Mouse (Mus musculus) testis, adult 2 months (tissue): Measurements from ENCODE around the gene Dnajc22. TPM values are rescaled to one million over a fixed set of nuclear protein-coding genes. Genes with fewer than 3 reads are reported as not detected.

Experiments used
- H3K27ac ChIP-seq: fragments of 200-500 bp; 2 replicates; pipeline ENCODE4 v1.5.1; 2012; ENCODE audit warnings: low read depth, low read length; ENCODE audit not compliant: control insufficient read depth, insufficient read depth
- H3K27me3 ChIP-seq: fragments of 200-500 bp; 2 replicates; pipeline ENCODE4 v1.6.1; 2012; ENCODE audit warnings: mild to moderate bottlenecking, low read length, moderate library complexity; ENCODE audit not compliant: control insufficient read depth, insufficient read depth
- H3K36me3 ChIP-seq: fragments of 200-500 bp; 2 replicates; pipeline ENCODE4 v1.6.1; 2012; ENCODE audit warnings: mild to moderate bottlenecking, low read length; ENCODE audit not compliant: control insufficient read depth, insufficient read depth
- H3K4me1 ChIP-seq: fragments of 200-500 bp; 2 replicates; pipeline ENCODE4 v1.6.1; 2012; ENCODE audit warnings: low read length; ENCODE audit not compliant: control insufficient read depth, insufficient read depth
- H3K4me3 ChIP-seq: fragments of 200-500 bp; 2 replicates; pipeline ENCODE4 v1.5.1; 2012; ENCODE audit warnings: low read depth, mild to moderate bottlenecking, low read length, moderate library complexity, mixed read lengths; ENCODE audit not compliant: control insufficient read depth
- CTCF ChIP-seq: fragments of 200-500 bp; IDR thresholded peaks from 2 replicates; pipeline ENCODE4 v1.5.1; 2012; ENCODE audit warnings: low read depth, mild to moderate bottlenecking, inconsistent platforms, low read length, moderate library complexity; ENCODE audit not compliant: control insufficient read depth, insufficient read depth, insufficient replicate concordance
- POLR2A ChIP-seq: fragments of 200-500 bp; IDR thresholded peaks from 2 replicates; pipeline ENCODE4 v1.6.1; 2012; ENCODE audit warnings: low read depth, mild to moderate bottlenecking, inconsistent platforms, low read length, moderate library complexity; ENCODE audit not compliant: control insufficient read depth
- polyA plus RNA-seq: library from polyadenylated mRNA; depleted of rRNA; stranded (reverse); fragments of >200 nt; gene quantifications from 2 replicates; pipeline ENCODE4 v1.2.3, GENCODE M21; 2012

Dnajc22 gene
- polyA plus RNA-seq, 1 experiment: 4.1 TPM

DNA sequence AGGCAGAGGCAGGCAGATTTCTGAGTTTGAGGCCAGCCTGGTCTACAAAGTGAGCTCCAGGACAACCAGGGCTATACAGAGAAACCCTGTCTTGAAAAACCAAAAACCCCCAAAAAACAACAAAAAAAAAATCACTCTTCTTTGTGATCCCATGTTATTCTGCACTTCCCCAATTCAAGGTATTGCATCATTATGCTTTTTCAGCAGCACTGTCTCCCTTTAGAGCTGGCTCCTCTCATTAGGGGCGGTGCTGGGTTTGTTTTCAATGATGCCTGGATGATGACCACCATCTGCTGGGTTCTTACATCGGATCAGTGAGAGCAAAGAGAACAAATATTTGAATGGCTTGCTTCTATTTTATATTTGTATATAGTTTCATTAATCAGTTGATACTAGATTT is 29.7 kb downstream of the Dnajc22 start:
- no peak overlapping the region for H3K4me3 ChIP-seq
- no peak for TF ChIP-seq CTCF
- TF ChIP-seq POLR2A: no peak
- no peaks in the 10 kb centered on the region for H3K4me1 ChIP-seq
- no peaks in the 10 kb centered on the region for H3K27me3 ChIP-seq
- H3K27ac ChIP-seq: no peak overlapping the region
- no peaks in the 10 kb centered on the region for H3K36me3 ChIP-seq

DNA sequence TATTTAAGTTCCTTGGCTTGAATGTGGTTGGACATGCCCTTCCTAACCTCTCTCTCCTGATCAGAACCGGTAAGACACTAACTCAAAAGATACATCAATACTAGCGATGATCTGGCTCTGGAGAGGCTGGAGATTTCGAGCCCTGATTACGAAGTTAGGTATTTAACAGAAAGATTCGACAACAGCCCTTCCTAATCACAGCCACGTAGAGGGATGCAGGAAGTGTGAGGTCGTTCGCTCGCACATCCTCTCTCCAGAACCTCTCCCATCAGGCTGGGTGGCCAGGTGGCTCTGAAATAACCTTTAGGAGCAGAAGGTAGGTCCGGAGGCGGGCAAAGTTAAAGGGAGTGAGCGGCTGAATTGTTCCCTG is 32.7 kb downstream of the Dnajc22 start, which contains the start of gene Spats2:
Gene Spats2, plus strand, starts transcription at position 206 of the 370 bp plus-strand sequence.
- H3K4me3 ChIP-seq: peak within 1 kb of the TSS; percentile 93
- H3K27ac ChIP-seq: peak within 1 kb of the TSS; percentile 89
- no peaks in the 10 kb centered on the region; the same call in none of the 2 replicates for H3K4me1 ChIP-seq
- no peak for TF ChIP-seq POLR2A
- no peak for TF ChIP-seq CTCF
- no peaks in the 10 kb centered on the region; the same call in 1 of the 2 replicates for H3K36me3 ChIP-seq
- H3K27me3 ChIP-seq: no peaks in the 10 kb centered on the region

DNA sequence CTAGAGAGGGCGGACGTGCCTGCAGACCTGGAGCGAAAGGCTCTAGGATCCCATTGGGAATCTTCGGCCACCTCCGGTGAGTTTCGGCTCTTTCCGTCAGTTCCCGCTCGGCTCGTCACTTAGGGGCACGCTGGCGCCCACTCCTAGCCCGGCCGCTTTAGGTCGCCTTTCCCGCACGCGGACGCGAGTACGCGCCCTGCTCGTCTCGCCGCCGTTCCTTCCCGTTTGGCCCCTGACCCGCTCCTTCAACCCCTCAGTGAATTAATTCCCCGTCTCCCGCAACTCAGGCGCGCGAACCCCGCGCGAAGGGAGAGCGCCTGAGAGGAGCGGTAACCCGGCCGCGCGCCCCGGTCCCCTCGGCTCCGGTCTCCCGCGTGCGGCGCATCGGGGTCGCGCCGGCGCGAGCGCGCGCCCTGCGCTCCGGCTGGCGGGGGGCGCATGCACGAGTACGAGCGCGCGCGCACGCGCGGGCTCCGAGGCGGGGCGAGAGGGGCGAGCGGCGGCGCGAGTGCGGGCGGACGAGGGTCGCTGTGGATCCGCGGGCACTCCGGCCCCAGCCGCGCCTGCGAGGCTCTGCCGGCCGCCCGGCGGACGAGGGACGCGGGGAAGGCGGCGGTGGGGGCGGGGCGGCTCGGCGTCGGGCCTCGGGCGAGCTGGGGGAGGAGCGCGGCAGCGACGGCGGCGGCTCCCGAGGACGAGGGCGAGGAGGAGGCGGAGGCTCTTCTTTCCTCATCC is 33.3 kb downstream of the Dnajc22 start:
- H3K4me3 ChIP-seq: peak overlapping the region; percentile 93
- TF ChIP-seq CTCF (no peak), POLR2A (peak; percentile 33)
- H3K27ac ChIP-seq: peak overlapping the region; percentile 89
- no peaks in the 10 kb centered on the region; the same call in 1 of the 2 replicates for H3K36me3 ChIP-seq
- no peaks in the 10 kb centered on the region; the same call in none of the 2 replicates for H3K4me1 ChIP-seq
- H3K27me3 ChIP-seq: no peaks in the 10 kb centered on the region

DNA sequence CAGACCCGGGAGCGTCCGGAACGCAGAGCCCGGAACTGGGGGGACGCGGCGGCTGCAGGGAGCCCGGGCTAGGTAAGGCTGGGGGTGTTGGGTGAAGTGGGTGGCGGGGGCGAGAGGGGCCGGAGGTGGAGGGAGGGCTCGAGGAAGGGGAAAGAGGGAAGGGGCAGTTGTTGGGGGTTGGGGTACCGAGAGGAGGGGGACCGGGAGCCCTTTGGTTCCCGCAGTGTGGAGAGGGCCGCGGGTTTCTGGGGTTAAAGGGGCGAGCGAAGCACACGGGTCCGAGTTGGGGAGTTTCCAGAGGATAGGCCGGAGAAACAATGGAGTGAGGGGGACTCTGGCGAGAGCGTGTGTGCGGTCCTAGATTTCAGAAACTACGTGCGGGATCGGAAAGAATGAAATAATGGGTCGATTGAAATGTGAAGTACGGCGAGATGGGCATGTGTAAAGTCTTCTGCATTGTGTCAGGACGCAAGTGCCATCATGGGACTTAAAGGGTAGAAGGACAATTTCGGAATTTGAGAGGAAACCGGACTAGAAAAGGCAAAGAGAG is 33.9 kb downstream of the Dnajc22 start:
- Histone ChIP-seq H3K36me3 (no peaks in the 10 kb centered on the region; the same call in 1 of the 2 replicates), H3K27me3 (no peaks in the 10 kb centered on the region), H3K27ac (peak overlapping the region; percentile 89), H3K4me3 (peak overlapping the region; percentile 93), H3K4me1 (no peaks in the 10 kb centered on the region; the same call in none of the 2 replicates)
- no peak for TF ChIP-seq POLR2A
- no peak for TF ChIP-seq CTCF

DNA sequence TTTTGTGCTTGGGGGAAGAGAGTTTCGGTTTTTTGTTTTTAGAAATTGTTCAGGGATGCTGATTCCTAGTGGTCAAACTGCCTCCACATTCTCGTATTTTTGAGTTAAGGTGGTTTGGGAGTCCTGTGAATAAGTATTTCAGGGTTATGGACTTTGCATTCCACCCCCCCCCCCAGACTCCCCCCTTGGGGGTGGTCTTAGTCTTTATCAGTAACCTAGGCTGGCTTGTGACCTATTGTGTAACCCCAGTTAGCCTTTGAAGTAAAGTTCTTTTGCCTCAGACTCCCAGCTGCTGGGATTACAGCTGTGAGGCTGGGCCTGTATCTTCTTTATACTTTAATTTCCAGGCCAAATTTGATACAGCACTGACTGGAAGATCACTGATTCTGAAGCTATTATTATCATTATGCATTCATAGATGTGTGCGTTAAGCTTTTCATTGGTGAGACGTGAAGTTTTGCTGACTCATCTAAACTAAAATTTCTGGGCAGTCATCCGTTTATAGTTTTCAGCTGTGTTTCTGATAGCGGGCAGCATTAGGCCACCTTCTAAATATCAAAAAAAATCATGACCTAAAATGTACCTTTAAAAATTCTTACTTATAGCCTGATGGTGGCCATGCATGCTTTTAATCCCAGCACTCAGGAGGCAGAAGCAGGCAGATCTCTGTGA is 35.0 kb downstream of the Dnajc22 start:
- Histone ChIP-seq H3K27me3 (no peaks in the 10 kb centered on the region), H3K4me1 (no peaks in the 10 kb centered on the region; the same call in none of the 2 replicates), H3K4me3 (no peak overlapping the region), H3K36me3 (no peaks in the 10 kb centered on the region; the same call in 1 of the 2 replicates), H3K27ac (no peak overlapping the region)
- TF ChIP-seq POLR2A (no peak), CTCF (no peak)

DNA sequence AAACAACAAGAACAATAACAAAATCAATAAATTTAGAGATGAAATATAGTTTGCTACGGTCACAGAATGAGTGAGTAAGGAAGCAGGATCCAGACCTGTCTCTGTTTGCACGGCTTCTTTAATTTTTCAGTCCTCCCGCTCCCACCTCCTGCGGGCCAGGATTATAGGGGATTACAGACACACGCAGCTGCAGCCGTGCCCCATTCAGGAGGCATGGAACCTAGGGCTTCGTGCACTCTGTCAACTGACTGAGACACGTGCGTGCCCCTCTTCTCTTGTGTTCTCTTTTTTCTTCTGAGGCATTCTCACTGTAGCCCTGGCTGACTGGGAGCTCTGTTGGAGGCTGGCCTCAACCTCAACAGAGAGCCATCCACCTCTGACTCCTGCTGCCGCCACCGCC is 36.5 kb downstream of the Dnajc22 start:
- Histone ChIP-seq H3K27ac (no peak overlapping the region), H3K4me3 (no peak overlapping the region), H3K4me1 (no peaks in the 10 kb centered on the region; the same call in none of the 2 replicates), H3K27me3 (no peaks in the 10 kb centered on the region), H3K36me3 (no peaks in the 10 kb centered on the region; the same call in 1 of the 2 replicates)
- TF ChIP-seq POLR2A: no peak
- no peak for TF ChIP-seq CTCF
